Mouse (Mus musculus): ENCODE measurements at regions not wholly inside any gene's neighbourhood (a gene's known extent, or its start where the extent isn't known, plus 50 kb on each side); places are given as distances from the start of the nearest gene placed in this dataset.

GRCm38 (mm10) chr15:56108313-56108712 is 1369.1 kb downstream of the Slc22a22 start:
- ATAC-seq = no peak
- no peak overlapping the region for H3K9ac ChIP-seq
- 47% methylated on average over 2 of the region's 2 CpGs for WGBS (ENCODE audit: insufficient replicate concordance)
- H3K4me2 ChIP-seq = no peak overlapping the region
- H3K4me1 ChIP-seq = no peaks in the 10 kb centered on the region
- H3K36me3 ChIP-seq = no peaks in the 10 kb centered on the region
- H3K4me3 ChIP-seq = no peak overlapping the region
- no peaks in the 10 kb centered on the region for H3K9me3 ChIP-seq (replicated peaks)
- H3K27ac ChIP-seq = no peak overlapping the region
- H3K27me3 ChIP-seq (replicated peaks) = no peaks in the 10 kb centered on the region

GRCm38 (mm10) chr15:56107719-56108118 is 1369.7 kb downstream of the Slc22a22 start:
- ATAC-seq = no peak
- H3K27ac ChIP-seq = no peak overlapping the region
- no peaks in the 10 kb centered on the region for H3K27me3 ChIP-seq (replicated peaks)
- H3K4me1 ChIP-seq = no peaks in the 10 kb centered on the region
- H3K36me3 ChIP-seq = no peaks in the 10 kb centered on the region
- no peak overlapping the region for H3K9ac ChIP-seq
- no peak overlapping the region for H3K4me3 ChIP-seq
- H3K4me2 ChIP-seq = no peak overlapping the region
- H3K9me3 ChIP-seq (replicated peaks) = no peaks in the 10 kb centered on the region
- WGBS (ENCODE audit: insufficient replicate concordance) = 53% methylated on average over 4 of the region's 4 CpGs

DNA sequence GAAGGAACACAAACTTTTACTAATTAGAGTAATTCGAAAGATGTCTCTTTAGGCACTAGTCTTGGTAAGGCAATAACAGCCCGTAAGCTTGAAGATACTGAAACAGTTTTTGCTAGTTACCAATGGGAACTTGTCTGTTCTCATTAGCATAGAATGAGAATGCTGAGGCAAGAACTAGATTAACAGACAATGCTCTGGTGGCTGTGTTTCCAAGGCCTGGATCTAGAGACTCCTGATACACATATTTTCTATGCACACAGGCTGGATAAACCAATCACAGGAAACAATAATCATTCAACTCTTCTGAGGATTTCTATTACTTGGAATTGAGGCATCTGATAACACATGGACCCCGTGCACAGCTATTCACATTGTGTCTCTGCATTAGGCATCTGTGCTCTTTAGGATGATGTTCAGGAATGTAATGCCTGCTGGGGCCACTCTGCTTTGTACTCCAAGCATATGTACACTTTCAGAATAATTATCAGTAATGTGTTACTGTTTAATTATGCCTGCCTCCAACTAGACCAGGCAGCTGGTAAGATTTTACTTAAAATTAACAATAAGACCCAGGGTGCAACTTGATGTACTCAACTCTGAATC is 1377.2 kb downstream of the Slc22a22 start:
- ATAC-seq = no peak
- H3K4me1 ChIP-seq = no peaks in the 10 kb centered on the region
- no peak overlapping the region for H3K9ac ChIP-seq
- H3K36me3 ChIP-seq = no peaks in the 10 kb centered on the region
- H3K4me3 ChIP-seq = no peak overlapping the region
- WGBS (ENCODE audit: insufficient replicate concordance) = 57% methylated on average over 3 of the region's 3 CpGs
- no peak overlapping the region for H3K27ac ChIP-seq
- no peaks in the 10 kb centered on the region for H3K27me3 ChIP-seq (replicated peaks)
- H3K9me3 ChIP-seq (replicated peaks) = no peaks in the 10 kb centered on the region
- no peak overlapping the region for H3K4me2 ChIP-seq

- no peaks in the 10 kb centered on the region for H3K36me3 ChIP-seq
- no peak for ATAC-seq
Measured at GRCm38 (mm10) chr15:56077838-56078567, 1399.4 kb downstream of the Slc22a22 start.

DNA sequence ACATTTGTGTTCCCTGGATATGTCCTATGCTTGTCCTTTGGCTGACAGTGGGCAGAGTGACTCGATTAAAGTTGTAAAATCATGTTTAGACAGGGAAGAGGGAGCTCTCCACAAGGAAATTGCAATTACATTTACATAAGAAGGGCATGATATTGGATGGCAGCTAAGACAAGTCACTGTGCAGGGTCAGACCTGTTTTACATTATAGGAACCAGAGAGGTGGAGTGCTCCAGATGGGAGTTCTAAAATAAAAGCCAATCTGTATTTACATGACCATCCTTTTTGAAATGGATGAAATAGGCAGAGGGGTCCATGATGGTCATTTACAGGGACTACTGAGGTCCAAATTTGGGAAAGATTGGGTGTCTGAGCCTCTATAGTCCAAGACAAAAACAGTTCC is 1400.3 kb downstream of the Slc22a22 start:
- H3K9ac ChIP-seq = no peak overlapping the region
- H3K36me3 ChIP-seq = no peaks in the 10 kb centered on the region
- H3K27ac ChIP-seq = no peak overlapping the region
- ATAC-seq = no peak
- H3K4me2 ChIP-seq = no peak overlapping the region
- H3K4me1 ChIP-seq = no peaks in the 10 kb centered on the region
- WGBS (ENCODE audit: insufficient replicate concordance) = 48% methylated on average over 1 of the region's 1 CpGs
- H3K9me3 ChIP-seq (replicated peaks) = no peaks in the 10 kb centered on the region
- no peak overlapping the region for H3K4me3 ChIP-seq
- no peaks in the 10 kb centered on the region for H3K27me3 ChIP-seq (replicated peaks)

More at GRCm38 (mm10) chr15:56077838-56078567, 1399.4 kb downstream of the Slc22a22 start:
- Histone ChIP-seq H3K4me3 (no peak overlapping the region), H3K4me1 (no peaks in the 10 kb centered on the region), H3K9ac (no peak overlapping the region), H3K27ac (no peak overlapping the region), H3K4me2 (no peak overlapping the region), H3K9me3 (replicated peaks) (no peaks in the 10 kb centered on the region), H3K27me3 (replicated peaks) (no peaks in the 10 kb centered on the region)
- WGBS (ENCODE audit: insufficient replicate concordance) = 67% methylated on average over 11 of the region's 11 CpGs

DNA sequence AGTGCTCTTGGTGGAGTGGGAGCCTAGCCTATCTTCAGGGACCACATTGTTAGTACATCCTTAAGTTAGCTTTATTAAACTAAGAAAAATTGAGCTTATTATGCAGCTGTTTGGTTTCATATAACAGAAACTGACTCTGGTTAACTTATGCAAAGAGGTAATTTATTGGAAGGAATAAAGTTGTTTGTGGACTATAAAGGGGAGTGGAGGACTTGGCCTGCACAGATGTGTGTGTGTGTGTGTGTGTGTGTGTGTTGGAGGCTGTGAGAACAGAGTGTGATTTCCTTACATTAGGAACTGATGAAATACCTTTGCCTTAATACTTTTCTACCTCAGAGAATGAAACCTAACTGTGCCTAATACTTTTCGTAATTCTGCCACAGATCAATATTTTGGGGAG is 1400.7 kb downstream of the Slc22a22 start:
- 82% methylated on average over 1 of the region's 1 CpGs for WGBS (ENCODE audit: insufficient replicate concordance)
- no peak for ATAC-seq

GRCm38 (mm10) chr15:56069511-56069910 is 1407.9 kb downstream of the Slc22a22 start:
- Histone ChIP-seq H3K4me3 (no peak overlapping the region), H3K9me3 (replicated peaks) (no peaks in the 10 kb centered on the region), H3K9ac (no peak overlapping the region), H3K4me1 (no peaks in the 10 kb centered on the region), H3K27me3 (replicated peaks) (no peaks in the 10 kb centered on the region), H3K36me3 (no peaks in the 10 kb centered on the region), H3K4me2 (no peak overlapping the region), H3K27ac (no peak overlapping the region)
- 62% methylated on average over 2 of the region's 2 CpGs for WGBS (ENCODE audit: insufficient replicate concordance)
- ATAC-seq = no peak

More for the DNA sequence above, 1400.7 kb downstream of the Slc22a22 start:
- H3K4me2 ChIP-seq = no peak overlapping the region
- no peak overlapping the region for H3K9ac ChIP-seq
- no peaks in the 10 kb centered on the region for H3K9me3 ChIP-seq (replicated peaks)
- H3K27me3 ChIP-seq (replicated peaks) = no peaks in the 10 kb centered on the region
- H3K27ac ChIP-seq = no peak overlapping the region
- no peaks in the 10 kb centered on the region for H3K4me1 ChIP-seq
- H3K4me3 ChIP-seq = no peak overlapping the region
- no peaks in the 10 kb centered on the region for H3K36me3 ChIP-seq

- Histone ChIP-seq H3K4me1 (no peaks in the 10 kb centered on the region), H3K4me3 (no peak overlapping the region), H3K4me2 (no peak overlapping the region), H3K9ac (no peak overlapping the region), H3K9me3 (replicated peaks) (no peaks in the 10 kb centered on the region), H3K27ac (no peak overlapping the region), H3K27me3 (replicated peaks) (no peaks in the 10 kb centered on the region), H3K36me3 (no peaks in the 10 kb centered on the region)
- ATAC-seq = no peak
- WGBS (ENCODE audit: insufficient replicate concordance) = 32% methylated on average over 3 of the region's 3 CpGs
Measured at GRCm38 (mm10) chr15:56067214-56067613, 1410.2 kb downstream of the Slc22a22 start.

GRCm38 (mm10) chr15:56066540-56066939 is 1410.9 kb downstream of the Slc22a22 start:
- Histone ChIP-seq H3K4me2 (no peak overlapping the region), H3K36me3 (no peaks in the 10 kb centered on the region), H3K9ac (no peak overlapping the region), H3K9me3 (replicated peaks) (no peaks in the 10 kb centered on the region), H3K4me1 (no peaks in the 10 kb centered on the region), H3K27ac (no peak overlapping the region), H3K4me3 (no peak overlapping the region), H3K27me3 (replicated peaks) (no peaks in the 10 kb centered on the region)
- WGBS (ENCODE audit: insufficient replicate concordance) = 62% methylated on average over 4 of the region's 4 CpGs
- no peak for ATAC-seq

DNA sequence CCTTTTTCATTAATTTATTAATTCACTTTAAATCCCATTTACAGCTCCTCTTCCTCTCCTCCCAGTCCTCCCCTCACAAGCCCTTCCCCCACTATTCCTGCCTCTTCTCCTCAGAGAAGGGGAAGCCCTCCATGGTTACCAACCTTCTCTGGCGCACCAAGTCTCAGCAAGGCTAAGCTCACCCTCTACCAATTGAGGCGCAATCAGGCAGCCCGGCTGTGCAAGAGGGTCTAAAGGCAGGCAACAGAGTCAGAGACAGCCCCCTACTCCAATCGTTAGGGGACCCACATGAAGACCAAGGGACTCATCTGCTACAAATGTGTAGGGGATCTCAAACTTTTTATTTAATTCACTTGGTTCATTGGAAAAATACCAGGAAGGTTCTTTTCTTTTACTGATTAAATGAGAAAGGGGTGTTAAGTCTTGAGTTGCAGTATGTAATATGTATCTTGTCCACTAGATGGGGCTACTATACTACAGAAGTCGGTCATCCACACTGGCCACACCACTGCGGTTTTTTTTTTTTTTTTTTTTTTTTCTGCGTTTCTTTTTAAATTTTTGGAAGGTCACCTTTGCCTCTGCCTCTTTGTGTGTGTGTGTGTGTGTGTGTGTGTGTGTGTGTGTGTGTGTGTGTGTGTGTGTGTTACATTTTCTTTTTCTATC is 1411.4 kb downstream of the Slc22a22 start:
- no peak overlapping the region for H3K4me3 ChIP-seq
- no peaks in the 10 kb centered on the region for H3K4me1 ChIP-seq
- H3K9ac ChIP-seq = no peak overlapping the region
- WGBS (ENCODE audit: insufficient replicate concordance) = 26% methylated on average over 7 of the region's 7 CpGs
- no peaks in the 10 kb centered on the region for H3K36me3 ChIP-seq
- ATAC-seq = no peak
- no peak overlapping the region for H3K27ac ChIP-seq
- no peaks in the 10 kb centered on the region for H3K9me3 ChIP-seq (replicated peaks)
- H3K27me3 ChIP-seq (replicated peaks) = no peaks in the 10 kb centered on the region
- no peak overlapping the region for H3K4me2 ChIP-seq

DNA sequence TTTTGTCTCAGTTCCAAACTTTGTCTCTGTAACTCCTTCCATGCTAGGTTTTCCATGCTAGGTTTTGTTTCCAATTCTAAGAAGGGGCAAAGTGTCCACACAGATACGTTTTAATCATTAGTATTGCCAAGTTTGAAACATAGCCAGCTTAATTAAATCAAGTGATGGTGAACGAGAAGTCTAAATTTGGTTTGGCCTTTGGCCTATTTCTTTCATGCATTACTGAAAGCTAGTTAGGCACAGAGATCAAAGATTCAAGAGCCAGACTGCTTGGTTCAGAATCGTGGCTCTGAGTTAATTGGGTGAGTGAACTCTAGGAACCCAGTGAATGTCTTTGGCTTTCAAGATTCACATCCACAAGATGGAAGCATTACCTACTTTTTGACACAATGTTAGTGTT is 1414.8 kb downstream of the Slc22a22 start:
- Histone ChIP-seq H3K4me3 (no peak overlapping the region), H3K4me1 (no peaks in the 10 kb centered on the region), H3K4me2 (no peak overlapping the region), H3K9ac (no peak overlapping the region), H3K9me3 (replicated peaks) (no peaks in the 10 kb centered on the region), H3K27ac (no peak overlapping the region), H3K36me3 (no peaks in the 10 kb centered on the region), H3K27me3 (replicated peaks) (no peaks in the 10 kb centered on the region)
- no peak for ATAC-seq
- WGBS (ENCODE audit: insufficient replicate concordance) = 68% methylated on average over 3 of the region's 3 CpGs

- no peak overlapping the region for H3K27ac ChIP-seq
- no peaks in the 10 kb centered on the region for H3K9me3 ChIP-seq (replicated peaks)
- ATAC-seq = no peak
- H3K4me3 ChIP-seq = no peak overlapping the region
- H3K36me3 ChIP-seq = no peaks in the 10 kb centered on the region
- WGBS (ENCODE audit: insufficient replicate concordance) = 57% methylated on average over 4 of the region's 4 CpGs
- no peaks in the 10 kb centered on the region for H3K4me1 ChIP-seq
- H3K9ac ChIP-seq = no peak overlapping the region
- no peaks in the 10 kb centered on the region for H3K27me3 ChIP-seq (replicated peaks)
- no peak overlapping the region for H3K4me2 ChIP-seq
Measured at GRCm38 (mm10) chr15:56061326-56061725, 1416.1 kb downstream of the Slc22a22 start.

All from liver, embryonic 12.5 days (tissue).